Mouse (Mus musculus): ENCODE results near the gene Tpp1.

- TF ChIP-seq EP300 (IDR thresholded peaks at IDR 0.05; ENCODE audit: insufficient read depth, low read depth, low read length) (no peak), POLR2A (IDR thresholded peaks at IDR 0.05; ENCODE audit: insufficient read depth, low read depth, low read length) (no peak), CTCF (IDR thresholded peaks at IDR 0.05) (peak; percentile 67)
Observed at GRCm38 (mm10) chr7:105795759-105796366, 43.8 kb upstream of the Tpp1 start.
